In genomic region chr3:36011239-36011638, GRCm38 (mm10) we compare ENCODE assay signal across 33 mouse cellular contexts. TPM values are rescaled to one million over a fixed set of nuclear protein-coding genes. Genes with fewer than 3 reads are reported as not detected.
DNase-seq lines count a peak whose midpoint lies in the region; ATAC-seq and TF ChIP-seq lines count a peak whose summit lies in the region.
"Had no signal": no experiment of that assay in that cellular context is flagged by ENCODE, and none has a peak within 500 bp of the region (broad histone marks: within the 10 kb centered on the region; RNA-seq: fewer than 3 reads in every experiment).

No protein-coding gene starts in this region.

- 53% methylated on average over 3 of the region's 3 CpGs for WGBS in heart, embryonic 11.5 days (ENCODE audit: insufficient replicate concordance)
- WGBS in heart, embryonic 14.5 days, result 26% methylated on average over 3 of the region's 3 CpGs
- 29% methylated on average over 3 of the region's 3 CpGs for whole genome bisulfite sequencing in heart, postnatal 0 days
- WGBS in liver, embryonic 12.5 days (ENCODE audit: insufficient replicate concordance), result 64% methylated on average over 3 of the region's 3 CpGs

- H3K27ac ChIP-seq in heart, embryonic 11.5 days (ENCODE audit: low read depth, low read length), result 0 out of 2 replicates have a peak overlapping the region, but pooled peaks have one; percentile 46
- H3K27ac ChIP-seq in heart, embryonic 14.5 days (replicated peaks in 1 of 2; ENCODE audit: control insufficient read depth in 1 of 2, insufficient read depth in 1 of 2, low read depth in 2 of 2, low read length in 2 of 2), result peak overlapping the region; percentile 55 to 67
- 0 out of 2 replicates have a peak overlapping the region, but pooled peaks have one; percentile 12 for H3K27ac ChIP-seq in heart, postnatal 0 days (ENCODE audit: low read depth)
- no peak overlapping the region for H3K27ac ChIP-seq in liver, embryonic 12.5 days
- H3K27ac ChIP-seq: embryonic facial prominence, embryonic 10.5 days; embryonic facial prominence, embryonic 13.5 days; forebrain, embryonic 12.5 days; forebrain, embryonic 15.5 days; hindbrain, embryonic 10.5 days; hindbrain, embryonic 13.5 days; intestine, embryonic 15.5 days; kidney, embryonic 15.5 days had no signal

- no peaks in the 10 kb centered on the region for H3K4me1 ChIP-seq in heart, embryonic 11.5 days (ENCODE audit: control insufficient read depth, insufficient read depth, low read length)
- peaks cover 0 to 3% of the 10 kb centered on the region in 2 experiments; a peak in 1 of 4 replicates for H3K4me1 ChIP-seq in heart, embryonic 14.5 days (ENCODE audit: control insufficient read depth in 2 of 2, insufficient read depth in 2 of 2, low read length in 2 of 2)
- H3K4me1 ChIP-seq in heart, postnatal 0 days (ENCODE audit: control insufficient read depth, insufficient read depth), result no peaks in the 10 kb centered on the region
- no peaks in the 10 kb centered on the region for H3K4me1 ChIP-seq in liver, embryonic 12.5 days
- H3K4me1 ChIP-seq: embryonic facial prominence, embryonic 10.5 days; embryonic facial prominence, embryonic 13.5 days; forebrain, embryonic 12.5 days; forebrain, embryonic 15.5 days; hindbrain, embryonic 10.5 days; hindbrain, embryonic 13.5 days; intestine, embryonic 15.5 days; kidney, embryonic 15.5 days had no signal

- TF ChIP-seq EP300 in heart, postnatal 0 days (IDR thresholded peaks at IDR 0.05; ENCODE audit: low read depth), result no peak

- no peak overlapping the region for H3K4me3 ChIP-seq in heart, embryonic 11.5 days (ENCODE audit: low read depth, low read length)
- H3K4me3 ChIP-seq in heart, embryonic 14.5 days (ENCODE audit: control insufficient read depth in 1 of 2, insufficient read depth in 1 of 2, low read depth in 1 of 2, low read length in 2 of 2), result peak overlapping the region in 1 of 2 experiments; percentile 19; a peak in 2 of 4 replicates
- H3K4me3 ChIP-seq in heart, postnatal 0 days (ENCODE audit: low read depth, low read length), result no peak overlapping the region
- no peak overlapping the region for H3K4me3 ChIP-seq in liver, embryonic 12.5 days
- H3K4me3 ChIP-seq: embryonic facial prominence, embryonic 10.5 days; embryonic facial prominence, embryonic 13.5 days; erythroblast, embryonic 14.5 days; forebrain, embryonic 12.5 days; forebrain, embryonic 15.5 days; hindbrain, embryonic 10.5 days; hindbrain, embryonic 13.5 days; intestine, embryonic 15.5 days; kidney, embryonic 15.5 days had no signal

- H3K36me3 ChIP-seq in heart, embryonic 11.5 days (ENCODE audit: control insufficient read depth, insufficient read depth, low read length), result no peaks in the 10 kb centered on the region
- no peaks in the 10 kb centered on the region for H3K36me3 ChIP-seq in heart, embryonic 14.5 days (ENCODE audit: control insufficient read depth, insufficient read depth, low read length)
- no peaks in the 10 kb centered on the region for H3K36me3 ChIP-seq in heart, postnatal 0 days (replicated peaks; ENCODE audit: control insufficient read depth, insufficient read depth, low read length)
- no peaks in the 10 kb centered on the region for H3K36me3 ChIP-seq in liver, embryonic 12.5 days
- H3K36me3 ChIP-seq: embryonic facial prominence, embryonic 10.5 days; embryonic facial prominence, embryonic 13.5 days; forebrain, embryonic 12.5 days; forebrain, embryonic 15.5 days; hindbrain, embryonic 10.5 days; hindbrain, embryonic 13.5 days; intestine, embryonic 15.5 days; kidney, embryonic 15.5 days had no signal

- H3K9me3 ChIP-seq in heart, embryonic 11.5 days (replicated peaks; ENCODE audit: control insufficient read depth, low read length), result no peaks in the 10 kb centered on the region
- no peaks in the 10 kb centered on the region for H3K9me3 ChIP-seq in heart, embryonic 14.5 days (ENCODE audit: control insufficient read depth, low read length)
- H3K9me3 ChIP-seq in heart, postnatal 0 days (replicated peaks; ENCODE audit: control insufficient read depth, low read length), result no peaks in the 10 kb centered on the region
- no peaks in the 10 kb centered on the region for H3K9me3 ChIP-seq in liver, embryonic 12.5 days (replicated peaks)
- H3K9me3 ChIP-seq: embryonic facial prominence, embryonic 10.5 days; embryonic facial prominence, embryonic 13.5 days; forebrain, embryonic 12.5 days; forebrain, embryonic 15.5 days; hindbrain, embryonic 13.5 days; intestine, embryonic 15.5 days; kidney, embryonic 15.5 days had no signal

- H3K4me2 ChIP-seq in heart, embryonic 11.5 days, result peak overlapping the region; percentile 24; the same call in 1 of the 2 replicates
- peak overlapping the region; percentile 42 for H3K4me2 ChIP-seq in heart, embryonic 14.5 days (ENCODE audit: low read length)
- H3K4me2 ChIP-seq in heart, postnatal 0 days (ENCODE audit: low read depth, low read length), result 0 out of 2 replicates have a peak overlapping the region, but pooled peaks have one; percentile 37
- H3K4me2 ChIP-seq in liver, embryonic 12.5 days, result no peak overlapping the region
- H3K4me2 ChIP-seq: embryonic facial prominence, embryonic 13.5 days; forebrain, embryonic 12.5 days; forebrain, embryonic 15.5 days; hindbrain, embryonic 13.5 days; intestine, embryonic 15.5 days; kidney, embryonic 15.5 days had no signal

- no peak for ATAC-seq in heart, embryonic 11.5 days (replicated peaks; ENCODE audit: insufficient number of reproducible peaks, low FRiP score, low TSS enrichment)
- ATAC-seq in heart, embryonic 14.5 days (ENCODE audit: insufficient number of reproducible peaks, insufficient read depth, low FRiP score, low read depth), result peak; percentile 54; the same call in 1 of the 2 replicates
- ATAC-seq in heart, postnatal 0 days (ENCODE audit: insufficient read depth, low read depth), result peak; percentile 72
- ATAC-seq in liver, embryonic 12.5 days, result no peak
- ATAC-seq: CD4-positive, CD25-positive, alpha-beta regulatory T cell, adult 4 months; forebrain, embryonic 15.5 days; hindbrain, embryonic 16.5 days; intestine, embryonic 15.5 days had no signal

- H3K9ac ChIP-seq in heart, embryonic 11.5 days (ENCODE audit: low read depth, low read length), result no peak overlapping the region
- H3K9ac ChIP-seq in heart, embryonic 14.5 days (ENCODE audit: low read length), result 0 out of 2 replicates have a peak overlapping the region, but pooled peaks have one; percentile 21
- no peak overlapping the region for H3K9ac ChIP-seq in heart, postnatal 0 days (replicated peaks; ENCODE audit: low read depth, low read length)
- H3K9ac ChIP-seq in liver, embryonic 12.5 days, result no peak overlapping the region
- H3K9ac ChIP-seq: embryonic facial prominence, embryonic 13.5 days; forebrain, embryonic 12.5 days; forebrain, embryonic 15.5 days; hindbrain, embryonic 13.5 days; intestine, embryonic 15.5 days; kidney, embryonic 15.5 days had no signal

- no peak for DNase-seq in heart, postnatal 25 days (ENCODE audit: low spot score)
- no peak for DNase-seq in heart, postnatal 36 days
- peak; percentile 36 for DNase-seq in heart, postnatal 0 days (ENCODE audit: low spot score)
- DNase-seq in heart, postnatal 14 days, result no peak
- DNase-seq in mesoderm, embryonic 11.5 days (ENCODE audit: low read depth, low spot score), result peak; percentile 20
- DNase-seq: adrenal gland, adult 2 months; adrenal gland, postnatal 14 days; B cell, adult 2 months; cerebellum, adult 11 months; cerebellum, adult 2 months; cerebellum, adult 9-11 months; cerebellum, postnatal 25 days; embryo, embryonic 11 days; gastrocnemius, postnatal 14 days; kidney, adult 11 months; kidney, adult 8-10 months had no signal

- intact Hi-C loops in heart, postnatal 25 days (cut with DNase I), result no loop called here
- intact Hi-C loops in heart, postnatal 36 days (cut with DNase I), result no loop called here
- intact Hi-C loops in heart, postnatal 14 days (cut with DNase I), result no loop called here

- no peaks in the 10 kb centered on the region for H3K27me3 ChIP-seq in heart, embryonic 11.5 days (ENCODE audit: control insufficient read depth, insufficient read depth, low read length)
- no peaks in the 10 kb centered on the region for H3K27me3 ChIP-seq in heart, embryonic 14.5 days (ENCODE audit: control insufficient read depth, insufficient read depth, low read length)
- H3K27me3 ChIP-seq in heart, postnatal 0 days (ENCODE audit: control insufficient read depth, insufficient read depth, low read length), result no peaks in the 10 kb centered on the region
- no peaks in the 10 kb centered on the region for H3K27me3 ChIP-seq in liver, embryonic 12.5 days (replicated peaks)
- H3K27me3 ChIP-seq: embryonic facial prominence, embryonic 13.5 days; forebrain, embryonic 12.5 days; forebrain, embryonic 15.5 days; hindbrain, embryonic 13.5 days; intestine, embryonic 15.5 days; kidney, embryonic 15.5 days had no signal

- TF ChIP-seq CTCF in heart, postnatal 0 days (IDR thresholded peaks at IDR 0.05; ENCODE audit: low read depth), result no peak

RNA-seq across cellular contexts. Expression of gene Mccc1, which starts 10.8 kb away (rescaled TPM):
- polyA plus RNA-seq in heart, embryonic 11.5 days (2014; fragmentation: Nextera tagmentation; extraction: Ambion mirVana), result 46.6 and 47.7 TPM in 2 replicates
- total RNA-seq in heart, postnatal 25 days (2021), result 10 to 100 TPM; 79.4 to 87.1 TPM
- 58.9 and 63.8 TPM in 2 replicates for polyA plus RNA-seq in heart, embryonic 14.5 days (2014; fragmentation: Nextera tagmentation; extraction: Ambion mirVana)
- 10 to 100 TPM; 91.8 to 92.6 TPM for total RNA-seq in heart, postnatal 36 days (2021)
- total RNA-seq in heart, postnatal 0 days (2014; rRNA removed; ENCODE audit: low replicate concordance), result 8.6 and 22.2 TPM in 2 replicates
- polyA plus RNA-seq in heart, postnatal 0 days (2015; fragmentation: Nextera tagmentation; extraction: Ambion mirVana), result 77.0 and 79.3 TPM in 2 replicates
- total RNA-seq in heart, postnatal 14 days (2021), result 10 to 100 TPM; 58.5 to 68.7 TPM
- 15.3 and 18.2 TPM in 2 replicates for polyA plus RNA-seq in liver, embryonic 12.5 days (2016; fragmentation: Nextera tagmentation; extraction: Ambion mirVana)

RNA-seq across cellular contexts. Expression of gene Ccdc144b, which starts 42.1 kb away (rescaled TPM):
- 0.03 TPM in 2 replicates for polyA plus RNA-seq in heart, embryonic 11.5 days (2014; fragmentation: Nextera tagmentation; extraction: Ambion mirVana)
- not detected for total RNA-seq in heart, postnatal 25 days (2021)
- 0.09 and 0.26 TPM in 2 replicates for polyA plus RNA-seq in heart, embryonic 14.5 days (2014; fragmentation: Nextera tagmentation; extraction: Ambion mirVana)
- total RNA-seq in heart, postnatal 36 days (2021), result not detected
- not detected in 2 replicates for total RNA-seq in heart, postnatal 0 days (2014; rRNA removed; ENCODE audit: low replicate concordance)
- polyA plus RNA-seq in heart, postnatal 0 days (2015; fragmentation: Nextera tagmentation; extraction: Ambion mirVana), result 0.04 TPM in 2 replicates
- not detected for total RNA-seq in heart, postnatal 14 days (2021)
- polyA plus RNA-seq in liver, embryonic 12.5 days (2016; fragmentation: Nextera tagmentation; extraction: Ambion mirVana), result not detected in 2 replicates
- total RNA-seq: adrenal gland, postnatal 4 days; common myeloid progenitor, adult 5-6 weeks; gastrocnemius, postnatal 14 days; MEL had no signal
- polyA plus RNA-seq: CD4-positive, CD25-positive, alpha-beta regulatory T cell, adult 4 months; cerebellum, adult 2 months; embryonic facial prominence, embryonic 10.5 days; embryonic facial prominence, embryonic 13.5 days; erythroblast, embryonic 14.5 days; forebrain, embryonic 12.5 days; forebrain, embryonic 15.5 days; hindbrain, embryonic 10.5 days; hindbrain, embryonic 13.5 days; hindbrain, embryonic 16.5 days; intestine, embryonic 15.5 days; kidney, embryonic 15.5 days had no signal

RNA-seq across cellular contexts. Expression of gene Acad9, which starts 54.5 kb away (rescaled TPM):
- polyA plus RNA-seq in heart, embryonic 11.5 days (2014; fragmentation: Nextera tagmentation; extraction: Ambion mirVana), result 81.7 and 96.4 TPM in 2 replicates
- 10 to 100 TPM; 42.5 to 48.7 TPM for total RNA-seq in heart, postnatal 25 days (2021)
- 83.1 and 88.3 TPM in 2 replicates for polyA plus RNA-seq in heart, embryonic 14.5 days (2014; fragmentation: Nextera tagmentation; extraction: Ambion mirVana)
- total RNA-seq in heart, postnatal 36 days (2021), result 10 to 100 TPM; 49.6 to 51.1 TPM
- 45.1 and 96.4 TPM in 2 replicates for total RNA-seq in heart, postnatal 0 days (2014; rRNA removed; ENCODE audit: low replicate concordance)
- polyA plus RNA-seq in heart, postnatal 0 days (2015; fragmentation: Nextera tagmentation; extraction: Ambion mirVana), result 90.2 and 95.3 TPM in 2 replicates
- total RNA-seq in heart, postnatal 14 days (2021), result 10 to 100 TPM; 46.8 to 59.2 TPM
- 42.0 and 44.4 TPM in 2 replicates for polyA plus RNA-seq in liver, embryonic 12.5 days (2016; fragmentation: Nextera tagmentation; extraction: Ambion mirVana)

Comparison
In these comparisons a context has a peak if more than half of its experiments do, and no peak if none do; other contexts are left out.
1. ATAC-seq: peak in heart, embryonic 14.5 days (single experiment) and heart, postnatal 0 days (single experiment); none in heart, embryonic 11.5 days (single experiment) and liver, embryonic 12.5 days (single experiment).
2. DNase-seq: peak in heart, postnatal 0 days (single experiment) and mesoderm, embryonic 11.5 days (single experiment); none in heart, postnatal 25 days (single experiment), heart, postnatal 36 days (0 of 2) and heart, postnatal 14 days (0 of 2).